Mouse (Mus musculus) megakaryocyte, adult 5-6 weeks (primary cell): ENCODE measurements around the gene B3gnt7. TPM values are rescaled to one million over a fixed set of nuclear protein-coding genes. Genes with fewer than 3 reads are reported as not detected.

Experiments
- ATAC-seq: 2 replicates; pipeline ENCODE4 v1.8.0; 2016; ENCODE audit warnings: mild to moderate bottlenecking, inconsistent platforms; ENCODE audit not compliant: poor library complexity, severe bottlenecking
- total RNA-seq, 2 experiments: library from RNA; stranded (forward) in 1 of 2; stranded (reverse) in 1 of 2; fragments of 153-499, 151-499 nt in 1 of 2; fragments of 221-1000, 200-1000 nt in 1 of 2; gene quantifications; 2 replicates each; pipeline versions ENCODE4 v1.2.3 to v1.2.4; 2015 to 2017

Gene B3gnt7
- total RNA-seq (2015) (0.27 and 0.36 TPM in 2 replicates), total RNA-seq (2017) (not detected in 2 replicates)

GRCm38 (mm10) chr1:86302532-86302931 lies at the start of gene B3gnt7:
TSS of gene B3gnt7 (plus strand) at chr1:86302832.
- ATAC-seq: no peak

GRCm38 (mm10) chr1:86253410-86253809 lies 49.2 kb upstream of the B3gnt7 start:
- ATAC-seq: no peak

GRCm38 (mm10) chr1:86256311-86256710 lies 46.3 kb upstream of the B3gnt7 start:
- no peak for ATAC-seq

- no peak for ATAC-seq
Measured at GRCm38 (mm10) chr1:86257228-86257627, 45.4 kb upstream of the B3gnt7 start.

GRCm38 (mm10) chr1:86258171-86258824 lies 44.3 kb upstream of the B3gnt7 start:
- no peak for ATAC-seq

- peak; percentile 81 for ATAC-seq
Measured at GRCm38 (mm10) chr1:86263564-86264339, 38.9 kb upstream of the B3gnt7 start.

GRCm38 (mm10) chr1:86265060-86265459 lies 37.6 kb upstream of the B3gnt7 start:
- ATAC-seq: no peak

GRCm38 (mm10) chr1:86268492-86269189 lies 34.0 kb upstream of the B3gnt7 start:
- ATAC-seq: no peak

- ATAC-seq: 0 out of 2 replicates have a peak, but pooled peaks have one; percentile 20
Measured at GRCm38 (mm10) chr1:86269190-86269508, 33.5 kb upstream of the B3gnt7 start.

- no peak for ATAC-seq
Measured at GRCm38 (mm10) chr1:86271707-86272106, 30.9 kb upstream of the B3gnt7 start.

GRCm38 (mm10) chr1:86277055-86277454 lies 25.6 kb upstream of the B3gnt7 start:
- ATAC-seq: no peak

GRCm38 (mm10) chr1:86281781-86282536 lies 20.7 kb upstream of the B3gnt7 start:
- no peak for ATAC-seq

- ATAC-seq: no peak
Measured at GRCm38 (mm10) chr1:86284101-86284500, 18.5 kb upstream of the B3gnt7 start.

GRCm38 (mm10) chr1:86285295-86285694 lies 17.3 kb upstream of the B3gnt7 start:
- ATAC-seq: no peak

- no peak for ATAC-seq
Measured at GRCm38 (mm10) chr1:86287473-86287872, 15.2 kb upstream of the B3gnt7 start.

- no peak for ATAC-seq
Measured at GRCm38 (mm10) chr1:86290452-86290851, 12.2 kb upstream of the B3gnt7 start.

- ATAC-seq: no peak
Measured at GRCm38 (mm10) chr1:86293091-86293490, 9.5 kb upstream of the B3gnt7 start.

- no peak for ATAC-seq
Measured at GRCm38 (mm10) chr1:86293868-86294267, 8.8 kb upstream of the B3gnt7 start.

- ATAC-seq: no peak
Measured at GRCm38 (mm10) chr1:86294472-86294871, 8.2 kb upstream of the B3gnt7 start.

GRCm38 (mm10) chr1:86300093-86300492 lies 2.5 kb upstream of the B3gnt7 start:
- ATAC-seq: no peak

- ATAC-seq: 0 out of 2 replicates have a peak, but pooled peaks have one; percentile 13
Measured at GRCm38 (mm10) chr1:86300731-86301130, 1.9 kb upstream of the B3gnt7 start.
